Mouse (Mus musculus) bone marrow macrophage, adult 2 months (primary cell): Measurements from ENCODE around the gene Plcd1.

Experiments used
- CTCF ChIP-seq: IDR thresholded peaks from 2 replicates; pipeline ENCODE4 v1.5.1; 2012; ENCODE audit warnings: low read depth, mild to moderate bottlenecking, low read length, moderate library complexity
- POLR2A ChIP-seq: IDR thresholded peaks from 2 replicates; pipeline ENCODE4 v1.6.1; 2012; ENCODE audit warnings: mild to moderate bottlenecking, low read depth, low read length, borderline replicate concordance

DNA sequence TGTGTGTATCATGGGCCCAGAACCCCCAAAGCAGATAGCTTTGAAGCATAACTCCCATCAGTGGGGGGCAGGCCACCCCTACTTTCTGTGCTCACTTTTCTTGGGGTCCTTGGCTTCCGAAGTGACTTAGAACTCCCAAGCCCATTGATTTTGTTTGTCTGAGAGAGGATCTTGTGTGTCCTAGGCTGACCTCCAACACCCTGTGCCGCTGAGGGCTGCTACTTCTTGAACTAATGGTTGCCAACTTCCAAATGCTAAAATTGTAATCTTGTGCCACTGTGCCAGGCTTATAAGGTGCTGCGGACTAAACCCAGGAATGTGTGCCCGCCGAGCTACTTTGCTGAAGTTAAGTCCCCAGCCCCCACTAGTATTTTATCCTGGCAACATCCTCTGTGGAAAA, 2.8 kb downstream of the Plcd1 start:
- TF ChIP-seq POLR2A (no peak), CTCF (no peak)
